Mouse (Mus musculus) bone marrow, adult 2 months (tissue): Measurements from ENCODE around the gene Hoxb4.

ENCODE experiments used
- CTCF ChIP-seq: fragments of 200-500 bp; IDR thresholded peaks from 2 replicates; pipeline ENCODE4 v1.5.1; 2011; ENCODE audit warnings: low read length, control low read depth; ENCODE audit not compliant: control insufficient read depth, insufficient read depth
- POLR2A ChIP-seq: fragments of 200-500 bp; IDR thresholded peaks from 2 replicates; pipeline ENCODE4 v1.6.1; 2011; ENCODE audit warnings: low read depth, mild to moderate bottlenecking, control low read depth, low read length, borderline replicate concordance; ENCODE audit not compliant: control insufficient read depth

- no peak for TF ChIP-seq CTCF
- no peak for TF ChIP-seq POLR2A
Measured at GRCm38 (mm10) chr11:96301064-96301431, 17.0 kb upstream of the Hoxb4 start.
